Mouse (Mus musculus) gastrocnemius, adult 18-20 months (tissue): Measurements from ENCODE around the gene Shox2. TPM values are rescaled to one million over a fixed set of nuclear protein-coding genes. Genes with fewer than 3 reads are reported as not detected.

Experiments
- DNase-seq: peaks from one replicate; pipeline ENCODE4 v3.0.0; 2021; ENCODE audit warnings: low spot score
- total RNA-seq, 2 experiments: library from RNA; stranded (reverse); gene quantifications; 2 replicates each; pipeline ENCODE4 v1.2.3; 2021

Shox2 gene
- total RNA-seq, 2 experiments from 2014 or later = 1.2 to 1.3 TPM

DNA sequence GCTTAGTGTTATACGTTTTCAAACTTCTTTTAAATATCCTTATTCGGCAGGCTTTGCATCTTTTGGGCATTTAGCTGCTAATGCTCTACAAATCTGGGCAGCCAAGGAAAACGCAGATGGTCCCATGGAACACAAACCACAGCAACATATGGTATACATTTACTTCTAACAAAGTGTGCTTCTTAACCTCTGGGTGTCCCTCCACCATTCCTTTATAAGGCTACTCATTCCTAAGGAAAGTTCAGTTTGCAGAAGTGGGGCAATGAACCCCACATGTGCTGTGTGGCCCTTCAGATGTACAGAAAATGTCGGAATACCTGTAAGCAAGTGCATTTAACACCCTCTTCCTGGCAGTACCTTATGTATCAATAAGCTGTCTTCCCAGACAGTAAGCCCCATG, 14.1 kb downstream of the Shox2 start:
- DNase-seq = no peak

- DNase-seq = no peak
Measured at GRCm38 (mm10) chr3:66964884-66965283, 16.7 kb downstream of the Shox2 start.

- no peak for DNase-seq
Measured at GRCm38 (mm10) chr3:66959972-66960371, 21.6 kb downstream of the Shox2 start.

- DNase-seq = no peak
Measured at GRCm38 (mm10) chr3:66955126-66955525, 26.4 kb downstream of the Shox2 start.

- DNase-seq = no peak
Measured at GRCm38 (mm10) chr3:66939675-66940074, 41.9 kb downstream of the Shox2 start.

GRCm38 (mm10) chr3:66922436-66922835, 59.1 kb downstream of the Shox2 start:
- no peak for DNase-seq

Other genes starting within 250 kb of the Shox2 start
- gene Rsrc1, start 381 bp downstream of the Shox2 start, total RNA-seq = 10 to 100 TPM; 12.9 to 13.6 TPM